Mouse (Mus musculus) ES-Bruce4 (cell line): ENCODE data around the gene Trafd1.

ENCODE experiments used
- CTCF ChIP-seq: IDR thresholded peaks from one replicate; pipeline ENCODE4 v1.8.1; 2011; ENCODE audit warnings: low read depth, low read length
- EP300 ChIP-seq: IDR thresholded peaks from 2 replicates; pipeline ENCODE4 v1.6.1; 2011; ENCODE audit warnings: low read depth, low read length; ENCODE audit not compliant: insufficient read depth
- POLR2A ChIP-seq: IDR thresholded peaks from one replicate; pipeline ENCODE4 v1.8.1; 2011; ENCODE audit warnings: low read length; ENCODE audit not compliant: insufficient read depth

GRCm38 (mm10) chr5:121384757-121385460 lies 523 bp downstream of the Trafd1 start:
- TF ChIP-seq CTCF: no peak
- TF ChIP-seq EP300: no peak
- TF ChIP-seq POLR2A: no peak
